In the genomic region with DNA sequence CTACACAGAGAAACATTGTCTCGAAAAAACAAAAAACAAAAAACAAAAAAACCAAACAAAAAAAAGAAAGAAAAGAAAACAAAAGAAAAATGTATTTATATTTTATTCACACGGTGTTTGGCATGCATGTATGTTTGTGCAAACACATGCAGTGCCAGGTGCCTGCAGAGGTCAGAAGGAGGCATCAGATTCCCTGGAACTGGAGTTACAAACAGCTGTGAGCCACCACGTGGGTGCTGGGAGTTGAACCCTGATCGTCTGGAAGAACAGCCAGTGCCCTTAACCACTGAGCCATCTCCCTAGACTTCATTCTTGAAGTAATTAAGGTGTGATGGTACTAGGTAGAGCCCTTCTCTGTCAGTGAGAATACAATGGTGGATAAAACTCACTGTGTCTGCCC, we compare ENCODE assay signal across 13 mouse cellular contexts.
"Had no signal": no experiment of that assay in that cellular context is flagged by ENCODE, and none has a peak within 500 bp of the region (broad histone marks: within the 10 kb centered on the region; RNA-seq: fewer than 3 reads in every experiment).

No protein-coding gene starts in this region.

- H3K27me3 ChIP-seq: limb, embryonic 13.5 days; liver, embryonic 13.5 days; midbrain, embryonic 13.5 days; neural tube, embryonic 15.5 days had no signal

- H3K36me3 ChIP-seq: limb, embryonic 13.5 days; liver, embryonic 13.5 days; midbrain, embryonic 13.5 days; neural tube, embryonic 15.5 days had no signal

- H3K9ac ChIP-seq: limb, embryonic 13.5 days; liver, embryonic 13.5 days; midbrain, embryonic 13.5 days; neural tube, embryonic 15.5 days had no signal

- H3K4me2 ChIP-seq: limb, embryonic 13.5 days; liver, embryonic 13.5 days; midbrain, embryonic 13.5 days; neural tube, embryonic 15.5 days had no signal

- H3K9me3 ChIP-seq: limb, embryonic 13.5 days; liver, embryonic 13.5 days; midbrain, embryonic 13.5 days; neural tube, embryonic 15.5 days had no signal

- ATAC-seq: midbrain, embryonic 13.5 days had no signal

- H3K4me3 ChIP-seq: layer of hippocampus, adult 2 months; limb, embryonic 13.5 days; liver, embryonic 13.5 days; midbrain, embryonic 13.5 days; myocyte; neural tube, embryonic 15.5 days had no signal

- DNase-seq: left cerebral cortex, postnatal 4 days; liver, embryonic 13.5 days; lung, adult 18-20 months; retina, postnatal 1 day; right cerebral cortex, postnatal 4 days; spleen, adult 18-20 months; thymus, adult 18-20 months; thymus, postnatal 14 days had no signal

- H3K27ac ChIP-seq: layer of hippocampus, adult 2 months; limb, embryonic 13.5 days; liver, embryonic 13.5 days; midbrain, embryonic 13.5 days; neural tube, embryonic 15.5 days had no signal
